ENCODE assay signal across 8 mouse cellular contexts in the genomic region with DNA sequence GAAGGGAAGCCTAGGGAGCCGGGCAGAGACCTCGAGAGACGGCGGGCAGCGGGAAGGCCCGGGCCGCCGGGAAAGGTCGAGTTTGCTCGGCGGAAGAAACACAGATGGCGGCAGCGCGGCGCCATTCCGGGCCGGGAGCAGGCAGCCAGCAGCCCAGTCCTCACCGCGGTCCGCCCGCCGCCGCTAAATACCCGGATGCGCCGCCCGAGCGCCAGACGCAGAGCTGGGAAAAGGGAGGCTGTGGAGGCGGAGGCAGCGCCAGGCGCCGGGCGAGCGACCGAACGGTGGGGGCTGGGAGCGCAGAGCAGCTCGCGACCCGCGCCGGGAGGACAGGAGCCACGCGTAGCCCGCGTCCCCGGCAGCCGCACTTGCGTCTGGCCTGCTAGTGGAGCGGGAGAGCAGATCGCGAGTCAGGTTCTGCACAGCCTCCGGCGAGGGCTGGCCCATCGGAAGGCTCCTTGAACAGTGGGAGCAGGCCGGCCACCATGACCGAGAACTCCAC. TPM values are rescaled to one million over a fixed set of nuclear protein-coding genes. Genes with fewer than 3 reads are reported as not detected.
DNase-seq lines count a peak whose midpoint lies in the region; ATAC-seq lines count a peak whose summit lies in the region.

Gene H1f0, plus strand, starts transcription at position 214 of the 502 bp plus-strand sequence.

- intact Hi-C loops in left cerebral cortex, postnatal 25 days (cut with DNase I) = no loop called here

- peak within 1 kb of the TSS; percentile 100 for H3K9ac ChIP-seq in intestine, embryonic 16.5 days (ENCODE audit: low read depth, low read length)

- H3K4me2 ChIP-seq in intestine, embryonic 16.5 days (ENCODE audit: low read depth, low read length) = peak within 1 kb of the TSS; percentile 96

- under 1% methylated on average over 52 of the region's 58 CpGs for WGBS in intestine, embryonic 16.5 days

- peak within 1 kb of the TSS; percentile 98 for H3K27ac ChIP-seq in intestine, embryonic 16.5 days (ENCODE audit: low read length)

- no peaks in the 10 kb centered on the region for H3K36me3 ChIP-seq in intestine, embryonic 16.5 days (ENCODE audit: control insufficient read depth, insufficient read depth, low read length)

- H3K4me1 ChIP-seq in intestine, embryonic 16.5 days (ENCODE audit: control insufficient read depth, insufficient read depth, low read length) = peaks cover 35% of the 10 kb centered on the region

- DNase-seq in adrenal gland, adult 2 months = peak; percentile 97
- DNase-seq in embryo, embryonic 11 days = peak; percentile 94
- peak; percentile 96 to 97 for DNase-seq in gastrocnemius, postnatal 4 days (ENCODE audit: low spot score in 2 of 2)
- peak; percentile 93 to 94 for DNase-seq in left cerebral cortex, postnatal 25 days (ENCODE audit: low spot score in 2 of 2)
- peak; percentile 92 for DNase-seq in mesoderm, embryonic 11.5 days (ENCODE audit: low read depth, low spot score)
- DNase-seq in right cerebral cortex, postnatal 25 days = peak; percentile 97
- DNase-seq in urinary bladder, postnatal 36 days (ENCODE audit: low spot score in 2 of 2) = peak; percentile 90 to 95

- H3K9me3 ChIP-seq in intestine, embryonic 16.5 days (ENCODE audit: control insufficient read depth, low read length) = no peaks in the 10 kb centered on the region

- ATAC-seq in intestine, embryonic 16.5 days = peak; percentile 62

- H3K4me3 ChIP-seq in intestine, embryonic 16.5 days (ENCODE audit: low read length) = peak within 1 kb of the TSS; percentile 69

- H3K27me3 ChIP-seq in intestine, embryonic 16.5 days (replicated peaks; ENCODE audit: control insufficient read depth, insufficient read depth, low read length) = no peaks in the 10 kb centered on the region

RNA-seq across cellular contexts. Expression of gene H1f0, which starts in this region (rescaled TPM):
- total RNA-seq in adrenal gland, adult 2 months (2021) = 100 to 1,000 TPM in 1 of 2 experiments, 10 to 100 TPM in 1; 94.6 to 204 TPM
- polyA plus RNA-seq in adrenal gland, adult 2 months (2012; rRNA removed) = 109 and 135 TPM in 2 replicates
- total RNA-seq in gastrocnemius, postnatal 4 days (2021) = 100 to 1,000 TPM; 212 to 246 TPM
- 438 and 456 TPM in 2 replicates for polyA plus RNA-seq in intestine, embryonic 16.5 days (2015; fragmentation: Nextera tagmentation; extraction: Ambion mirVana)
- total RNA-seq in left cerebral cortex, postnatal 25 days (2021) = 10 to 100 TPM; 91.8 to 96.6 TPM

Comparison
In these comparisons a context has a peak if more than half of its experiments do, and no peak if none do; other contexts are left out.
1. Peak in every context shown above with its lines: DNase-seq, ATAC-seq, H3K4me3 ChIP-seq and H3K27ac ChIP-seq.